Mouse (Mus musculus) erythroblast, adult 5-6 weeks (primary cell): ENCODE results near the gene Itih1. TPM values are rescaled to one million over a fixed set of nuclear protein-coding genes. Genes with fewer than 3 reads are reported as not detected.

Experiments used
- ATAC-seq: replicated peaks from 2 replicates; pipeline ENCODE4 v1.8.0; 2016; ENCODE audit warnings: moderate number of reproducible peaks, mild to moderate bottlenecking, moderate TSS enrichment, inconsistent platforms; ENCODE audit not compliant: poor library complexity, low FRiP score, severe bottlenecking
- total RNA-seq, 2 experiments: library from RNA; stranded (forward) in 1 of 2; stranded (reverse) in 1 of 2; fragments of 150-400 nt in 1 of 2; fragments of 200-764, 138-1000 nt in 1 of 2; gene quantifications; 2 replicates each; pipeline versions ENCODE4 v1.2.3 to v1.2.4; 2015 to 2017; ENCODE audit warnings: low replicate concordance in 2 of 2

Itih1 gene
- total RNA-seq, 2 experiments from 2014 or later: not detected

DNA sequence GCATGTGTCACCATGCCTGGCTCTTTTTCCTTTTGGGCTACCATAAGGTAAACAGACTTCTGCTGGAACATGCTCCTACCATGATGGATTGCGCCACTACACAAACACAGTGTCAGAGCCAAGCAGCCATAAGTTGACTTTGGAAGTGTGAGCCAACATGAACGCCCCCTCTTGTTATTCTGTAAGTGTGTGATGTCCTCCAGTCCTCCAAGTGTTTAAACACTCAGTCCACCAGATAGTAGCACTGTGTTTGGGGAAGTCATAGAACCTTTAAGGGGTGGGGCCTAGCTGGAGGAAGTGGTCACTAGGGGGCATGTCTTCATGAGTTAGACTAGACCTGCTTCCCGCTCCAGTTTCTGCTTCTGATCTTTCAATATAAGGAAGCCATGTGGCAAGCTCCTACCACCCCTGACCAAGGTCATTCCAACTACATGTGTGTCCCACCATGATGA is 35.2 kb downstream of the Itih1 start:
- no peak for ATAC-seq

- no peak for ATAC-seq
Measured at GRCm38 (mm10) chr14:30906001-30906400, 37.1 kb downstream of the Itih1 start.

DNA sequence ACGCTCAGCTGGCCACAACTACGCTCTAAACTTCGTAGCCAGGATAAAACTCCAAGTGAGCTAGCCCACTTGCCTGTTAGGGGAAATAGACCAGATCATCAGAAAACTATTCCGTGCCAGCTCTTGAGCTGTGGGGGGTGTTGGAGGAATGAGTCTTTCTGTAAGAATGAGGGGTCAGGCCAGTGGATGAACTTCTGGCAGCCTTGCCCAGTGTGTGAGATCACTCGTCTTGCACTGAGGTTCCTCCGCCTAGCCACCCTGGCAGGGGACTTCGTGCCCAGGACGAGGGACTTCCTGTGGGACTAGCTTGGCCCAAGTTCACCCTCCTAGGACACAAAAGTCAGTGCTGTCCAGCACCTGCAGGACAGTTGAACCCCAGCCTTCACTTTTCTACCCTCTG is 38.8 kb downstream of the Itih1 start:
- ATAC-seq: no peak

DNA sequence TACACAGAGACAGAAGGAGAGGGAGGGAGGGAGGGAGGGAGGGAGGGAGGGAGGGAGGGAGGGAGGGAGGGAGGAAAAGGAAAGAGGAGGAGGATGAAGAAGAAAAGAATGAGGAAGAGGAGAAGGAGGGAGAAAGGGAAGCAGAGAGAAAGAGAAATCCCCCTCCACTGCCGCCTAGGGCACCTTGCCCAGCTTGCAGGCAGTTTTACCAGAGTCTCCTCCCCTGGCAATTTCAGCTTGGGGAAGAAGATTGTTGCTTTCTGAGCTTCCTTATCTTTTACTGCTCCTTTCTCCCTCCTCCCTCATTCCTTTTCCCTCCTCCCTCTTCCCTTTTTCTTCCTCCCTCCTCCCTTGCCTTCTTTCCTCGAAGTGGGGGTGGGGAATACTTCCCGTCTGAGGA is 40.1 kb downstream of the Itih1 start:
- ATAC-seq: no peak

- no peak for ATAC-seq
Measured at GRCm38 (mm10) chr14:30902628-30903027, 40.5 kb downstream of the Itih1 start.

- ATAC-seq: no peak
Measured at GRCm38 (mm10) chr14:30899972-30900371, 43.1 kb downstream of the Itih1 start.

DNA sequence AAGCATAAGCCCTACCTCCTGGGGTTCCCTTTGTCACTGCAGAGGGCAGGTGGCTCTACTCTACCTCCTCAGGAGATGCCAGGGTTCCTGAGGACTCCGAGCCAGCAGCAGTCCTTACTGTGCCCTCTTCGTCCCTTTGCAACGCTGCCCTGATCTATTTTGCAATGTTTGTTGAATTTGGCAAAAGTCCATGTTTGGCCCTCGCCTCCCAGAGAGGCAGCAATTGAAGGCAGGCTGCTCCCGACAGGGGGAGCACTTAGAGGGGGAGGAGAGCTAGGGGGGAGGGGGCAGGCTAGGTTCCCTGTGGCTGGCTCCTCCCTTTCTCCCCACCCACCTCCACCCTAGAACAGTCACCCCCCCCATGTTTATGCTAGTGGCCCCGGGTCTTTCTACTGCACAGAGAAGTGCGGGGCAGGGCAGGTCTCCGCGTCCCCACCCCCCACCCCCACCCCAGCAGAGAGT is 54.8 kb downstream of the Itih1 start:
- no peak for ATAC-seq

DNA sequence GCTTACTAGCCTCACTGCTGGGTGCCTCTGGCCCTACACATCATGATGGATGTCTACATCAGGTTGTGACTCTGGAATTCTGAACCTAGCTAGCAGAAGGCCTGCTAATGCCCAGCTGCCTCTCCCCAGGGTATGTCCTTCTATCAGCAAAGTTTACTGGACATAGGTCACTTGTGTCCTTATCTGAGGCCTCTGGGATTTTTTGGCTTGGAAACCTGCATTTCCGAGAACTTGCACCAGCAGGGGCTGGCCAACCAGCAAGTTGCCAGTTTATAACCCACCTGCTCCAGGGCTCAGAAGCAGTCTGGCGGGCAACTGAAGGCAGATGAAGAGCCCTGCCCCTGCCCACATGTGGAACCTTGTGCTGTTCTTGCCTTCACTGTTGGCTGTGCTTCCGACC is 56.9 kb downstream of the Itih1 start, which contains the start of gene Itih4:
Itih4 (plus strand) TSS at position 273 of the 400 bp plus-strand sequence.
- no peak for ATAC-seq

DNA sequence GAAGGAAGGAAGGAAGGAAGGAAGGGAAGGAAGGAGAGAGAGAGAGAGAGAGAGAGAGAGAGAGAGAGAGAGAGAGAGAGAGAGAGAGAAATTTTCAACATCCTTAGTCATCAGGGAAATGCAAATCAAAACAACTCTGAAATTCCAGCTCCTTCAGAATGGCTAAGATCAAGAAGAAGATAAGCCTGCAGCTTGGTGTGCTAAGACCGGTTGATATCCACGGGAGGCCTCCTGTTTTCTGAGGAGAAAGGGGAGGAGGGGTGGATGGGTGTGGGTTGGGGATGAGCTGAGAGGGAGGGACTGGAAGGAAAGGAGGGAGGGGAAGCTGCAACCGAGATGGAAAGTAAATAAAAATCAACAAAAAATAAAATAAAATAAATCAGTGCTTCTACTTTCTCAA is 57.8 kb downstream of the Itih1 start:
- no peak for ATAC-seq

DNA sequence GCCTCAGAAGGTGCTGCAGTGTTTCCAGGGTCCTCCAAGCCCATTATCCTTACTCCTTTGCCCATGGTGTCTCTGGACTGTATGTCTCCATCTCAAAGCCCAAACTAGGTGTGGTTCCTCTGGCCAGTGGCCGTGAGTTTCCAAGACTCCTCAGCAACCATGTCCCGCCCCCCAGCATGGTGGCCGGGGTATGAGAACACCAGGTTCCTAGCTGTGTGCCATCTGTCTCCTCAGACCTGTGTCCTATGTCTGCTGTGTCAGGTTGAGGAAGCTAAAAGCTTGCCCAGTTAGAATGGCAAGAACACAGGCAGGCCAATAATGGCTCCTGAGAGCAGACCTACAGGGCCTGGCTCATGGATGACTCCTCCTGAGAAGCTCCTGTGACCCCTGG is 61.4 kb downstream of the Itih1 start:
- no peak for ATAC-seq

- no peak for ATAC-seq
Measured at GRCm38 (mm10) chr14:30880811-30881717, 62.0 kb downstream of the Itih1 start.

DNA sequence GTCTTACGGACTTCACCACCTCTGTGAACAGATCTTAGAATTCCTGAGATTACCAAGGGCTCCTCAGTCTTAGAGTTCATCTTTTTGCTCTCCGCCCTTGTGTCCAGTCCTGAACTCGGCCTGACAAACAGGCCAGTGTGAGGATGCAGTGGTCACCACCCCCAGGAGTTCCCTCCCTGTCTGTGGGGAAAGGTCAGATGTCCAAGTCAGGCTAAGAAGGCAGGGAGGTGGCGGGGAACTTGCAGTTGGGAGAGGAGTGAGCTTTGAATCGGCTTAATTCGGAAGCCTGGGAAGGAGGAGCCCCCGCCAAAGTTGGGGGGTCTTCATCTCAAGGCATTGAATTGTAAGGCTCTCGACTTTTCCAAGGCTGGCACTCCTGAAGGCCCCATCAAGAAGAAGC is 62.8 kb downstream of the Itih1 start:
- no peak for ATAC-seq

GRCm38 (mm10) chr14:30879794-30880193 is 63.3 kb downstream of the Itih1 start:
- no peak for ATAC-seq

Other genes with a start within 250 kb of the Itih1 start
- 8.2 and 8.6 TPM in 2 replicates for gene Sfmbt1, start 228.4 kb downstream of the Itih1 start, total RNA-seq (2015; ENCODE audit: low replicate concordance)
- gene Sfmbt1, start 228.4 kb downstream of the Itih1 start, total RNA-seq (2017; ENCODE audit: low replicate concordance): 9.8 and 10.1 TPM in 2 replicates
- gene Tmem110, start 117.7 kb downstream of the Itih1 start, total RNA-seq (2015; ENCODE audit: low replicate concordance): 2.1 and 11.3 TPM in 2 replicates
- gene Tmem110, start 117.7 kb downstream of the Itih1 start, total RNA-seq (2017; ENCODE audit: low replicate concordance): 0.98 and 2.2 TPM in 2 replicates
- gene Mustn1, start 64.1 kb downstream of the Itih1 start, total RNA-seq (2015; ENCODE audit: low replicate concordance): 1.3 TPM in 1 of 2 replicates, not detected in the other
- gene Mustn1, start 64.1 kb downstream of the Itih1 start, total RNA-seq (2017; ENCODE audit: low replicate concordance): not detected in 2 replicates
- gene Itih4, start 56.8 kb downstream of the Itih1 start, total RNA-seq (2015; ENCODE audit: low replicate concordance): not detected in 2 replicates
- gene Itih4, start 56.8 kb downstream of the Itih1 start, total RNA-seq (2017; ENCODE audit: low replicate concordance): not detected in 2 replicates
- not detected in 2 replicates for gene Itih3, start 19.5 kb downstream of the Itih1 start, total RNA-seq (2015; ENCODE audit: low replicate concordance)
- not detected in 2 replicates for gene Itih3, start 19.5 kb downstream of the Itih1 start, total RNA-seq (2017; ENCODE audit: low replicate concordance)
- gene Nek4, start 8.1 kb upstream of the Itih1 start, total RNA-seq (2015; ENCODE audit: low replicate concordance): 0.38 and 1.0 TPM in 2 replicates
- 2.5 and 4.3 TPM in 2 replicates for gene Nek4, start 8.1 kb upstream of the Itih1 start, total RNA-seq (2017; ENCODE audit: low replicate concordance)
- gene Glt8d1, start 58.1 kb upstream of the Itih1 start, total RNA-seq (2015; ENCODE audit: low replicate concordance): 6.9 and 18.6 TPM in 2 replicates
- gene Glt8d1, start 58.1 kb upstream of the Itih1 start, total RNA-seq (2017; ENCODE audit: low replicate concordance): 5.8 and 6.3 TPM in 2 replicates
- gene Spcs1, start 58.4 kb upstream of the Itih1 start, total RNA-seq (2015; ENCODE audit: low replicate concordance): 64.6 and 77.6 TPM in 2 replicates
- gene Spcs1, start 58.4 kb upstream of the Itih1 start, total RNA-seq (2017; ENCODE audit: low replicate concordance): 28.6 and 29.4 TPM in 2 replicates
- gene Pbrm1, start 75.8 kb upstream of the Itih1 start, total RNA-seq (2015; ENCODE audit: low replicate concordance): 69.4 and 75.4 TPM in 2 replicates
- gene Pbrm1, start 75.8 kb upstream of the Itih1 start, total RNA-seq (2017; ENCODE audit: low replicate concordance): 84.8 and 100 TPM in 2 replicates
- 55.4 and 66.3 TPM in 2 replicates for gene Gnl3, start 75.9 kb upstream of the Itih1 start, total RNA-seq (2015; ENCODE audit: low replicate concordance)
- gene Gnl3, start 75.9 kb upstream of the Itih1 start, total RNA-seq (2017; ENCODE audit: low replicate concordance): 42.4 and 45.2 TPM in 2 replicates
- 22.8 and 30.9 TPM in 2 replicates for gene Smim4, start 185.7 kb upstream of the Itih1 start, total RNA-seq (2015; ENCODE audit: low replicate concordance)
- gene Smim4, start 185.7 kb upstream of the Itih1 start, total RNA-seq (2017; ENCODE audit: low replicate concordance): 14.7 and 16.2 TPM in 2 replicates
- 12.3 and 18.4 TPM in 2 replicates for gene Nt5dc2, start 187.8 kb upstream of the Itih1 start, total RNA-seq (2015; ENCODE audit: low replicate concordance)
- gene Nt5dc2, start 187.8 kb upstream of the Itih1 start, total RNA-seq (2017; ENCODE audit: low replicate concordance): 5.0 and 30.4 TPM in 2 replicates
- gene Stab1, start 225.4 kb upstream of the Itih1 start, total RNA-seq (2015; ENCODE audit: low replicate concordance): not detected in 2 replicates
- 0.70 TPM in 1 of 2 replicates, not detected in the other for gene Stab1, start 225.4 kb upstream of the Itih1 start, total RNA-seq (2017; ENCODE audit: low replicate concordance)